Mouse (Mus musculus) frontal cortex, postnatal 14 days (tissue): ENCODE measurements at regions not wholly inside any gene's neighbourhood (a gene's known extent, or its start where the extent isn't known, plus 50 kb on each side); places are given as distances from the start of the nearest gene placed in this dataset.
"Not testable (repeated sequence)": the region's sequence is repeated elsewhere in the genome, so short reads cannot be mapped to it uniquely, and the experiment has no call there.

Experiments
- DNase-seq, 2 experiments: peaks; one replicate each; pipeline ENCODE4 v3.0.0; 2022; ENCODE audit warnings: low spot score in 2 of 2

- no peak for DNase-seq
Observed at GRCm38 (mm10) chr4:105844675-105845466, 55.2 kb downstream of the Gm12728 start.

GRCm38 (mm10) chr4:105845998-105846989 lies 56.6 kb downstream of the Gm12728 start:
- not testable (repeated sequence) for DNase-seq

GRCm38 (mm10) chr4:105853086-105853485 lies 63.4 kb downstream of the Gm12728 start:
- no peak for DNase-seq

GRCm38 (mm10) chr4:105859052-105859864 lies 69.6 kb downstream of the Gm12728 start:
- DNase-seq = no peak

GRCm38 (mm10) chr4:105860930-105861653 lies 71.4 kb downstream of the Gm12728 start:
- no peak for DNase-seq

- no peak for DNase-seq
Observed at GRCm38 (mm10) chr4:105861654-105862037, 72.0 kb downstream of the Gm12728 start.

GRCm38 (mm10) chr4:105870512-105870911 lies 80.8 kb downstream of the Gm12728 start:
- no peak for DNase-seq

GRCm38 (mm10) chr4:105877246-105877645 lies 87.6 kb downstream of the Gm12728 start:
- no peak for DNase-seq

GRCm38 (mm10) chr4:105879891-105880290 lies 90.2 kb downstream of the Gm12728 start:
- no peak for DNase-seq

- no peak for DNase-seq
Observed at GRCm38 (mm10) chr4:105884791-105885190, 95.1 kb downstream of the Gm12728 start.

GRCm38 (mm10) chr4:105891438-105891837 lies 101.8 kb downstream of the Gm12728 start:
- DNase-seq = no peak

GRCm38 (mm10) chr4:105892065-105892464 lies 102.4 kb downstream of the Gm12728 start:
- no peak for DNase-seq

GRCm38 (mm10) chr4:105895116-105895515 lies 105.4 kb downstream of the Gm12728 start:
- no peak for DNase-seq

GRCm38 (mm10) chr4:105898054-105898847 lies 108.6 kb downstream of the Gm12728 start:
- no peak for DNase-seq

GRCm38 (mm10) chr4:105904896-105905295 lies 115.2 kb downstream of the Gm12728 start:
- no peak for DNase-seq

- DNase-seq = no peak
Observed at GRCm38 (mm10) chr4:105906411-105906810, 116.7 kb downstream of the Gm12728 start.

- no peak for DNase-seq
Observed at GRCm38 (mm10) chr4:105907611-105908010, 117.9 kb downstream of the Gm12728 start.

- DNase-seq = no peak
Observed at GRCm38 (mm10) chr4:105908281-105908680, 118.6 kb downstream of the Gm12728 start.

- no peak for DNase-seq
Observed at GRCm38 (mm10) chr4:105909272-105909671, 119.6 kb downstream of the Gm12728 start.

GRCm38 (mm10) chr4:105910666-105911065 lies 121.0 kb downstream of the Gm12728 start:
- DNase-seq = no peak
